Mouse (Mus musculus): ENCODE data around the gene Akt2.

Gene Akt2

GRCm38 (mm10) chr7:27587741-27588140, 3.6 kb upstream of the Akt2 start:
- no peak for DNase-seq (ENCODE audit: low read depth, low spot score)

DNA sequence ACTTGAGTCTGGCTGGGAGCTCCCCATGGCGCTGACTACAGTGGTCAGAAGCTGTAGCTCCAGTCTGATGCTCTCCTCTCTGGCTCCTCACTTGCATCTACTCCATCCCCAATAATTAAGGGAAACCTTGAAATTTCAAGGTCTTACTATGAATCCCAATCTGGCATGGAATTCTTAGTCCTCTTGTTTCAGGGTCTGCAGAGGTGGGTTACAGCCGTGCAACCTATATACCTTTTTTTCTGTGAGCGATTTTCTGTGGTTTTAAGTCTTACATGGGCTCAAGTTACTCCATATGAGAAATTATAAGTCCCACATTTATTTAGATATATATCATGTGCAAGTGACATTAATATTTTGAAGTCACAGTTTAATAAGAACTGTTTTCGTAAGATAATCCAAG, 1.3 kb upstream of the Akt2 start:
- DNase-seq (ENCODE audit: low read depth, low spot score): no peak

- DNase-seq (ENCODE audit: low read depth, low spot score): no peak
Measured at GRCm38 (mm10) chr7:27590566-27591213, 662 bp upstream of the Akt2 start.

- no peak for DNase-seq (ENCODE audit: low read depth, low spot score)
Measured at GRCm38 (mm10) chr7:27592217-27592929, 1.0 kb downstream of the Akt2 start.

DNA sequence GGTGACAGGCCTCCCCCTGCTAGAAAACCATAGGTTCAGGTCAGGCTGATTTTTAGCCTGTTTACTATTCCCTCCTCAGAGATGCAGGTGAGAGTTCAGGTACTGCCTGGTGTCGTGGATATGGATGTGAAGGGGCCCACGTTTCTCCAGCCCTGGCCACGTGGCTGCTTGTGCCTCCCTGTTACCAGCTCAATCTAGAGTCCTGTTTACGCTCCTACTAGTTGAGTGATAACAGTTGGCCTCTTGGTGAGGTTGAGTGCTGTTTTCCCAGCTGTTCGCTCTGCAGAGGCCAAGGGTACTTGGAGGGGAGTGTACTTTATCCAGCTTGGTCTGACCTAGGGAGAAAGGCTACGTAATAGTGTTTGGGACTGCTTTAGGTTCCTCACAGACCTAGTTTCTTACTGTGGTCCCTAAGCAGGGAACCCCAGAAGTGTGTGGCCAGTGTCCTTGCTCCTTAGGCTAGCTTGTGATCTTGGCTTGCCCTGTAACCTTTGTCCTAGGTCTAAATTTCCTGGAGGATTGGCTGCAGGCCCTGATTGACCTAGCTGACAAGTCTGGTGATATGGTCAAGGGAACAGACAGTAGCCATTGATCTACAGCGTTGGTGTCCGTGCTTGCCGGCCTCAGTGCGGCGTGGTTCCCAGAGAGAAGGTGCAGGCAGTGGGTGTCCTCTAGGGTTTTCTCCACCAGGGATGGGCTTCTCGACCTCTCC, 1.7 kb downstream of the Akt2 start:
- DNase-seq (ENCODE audit: low read depth, low spot score): no peak

DNA sequence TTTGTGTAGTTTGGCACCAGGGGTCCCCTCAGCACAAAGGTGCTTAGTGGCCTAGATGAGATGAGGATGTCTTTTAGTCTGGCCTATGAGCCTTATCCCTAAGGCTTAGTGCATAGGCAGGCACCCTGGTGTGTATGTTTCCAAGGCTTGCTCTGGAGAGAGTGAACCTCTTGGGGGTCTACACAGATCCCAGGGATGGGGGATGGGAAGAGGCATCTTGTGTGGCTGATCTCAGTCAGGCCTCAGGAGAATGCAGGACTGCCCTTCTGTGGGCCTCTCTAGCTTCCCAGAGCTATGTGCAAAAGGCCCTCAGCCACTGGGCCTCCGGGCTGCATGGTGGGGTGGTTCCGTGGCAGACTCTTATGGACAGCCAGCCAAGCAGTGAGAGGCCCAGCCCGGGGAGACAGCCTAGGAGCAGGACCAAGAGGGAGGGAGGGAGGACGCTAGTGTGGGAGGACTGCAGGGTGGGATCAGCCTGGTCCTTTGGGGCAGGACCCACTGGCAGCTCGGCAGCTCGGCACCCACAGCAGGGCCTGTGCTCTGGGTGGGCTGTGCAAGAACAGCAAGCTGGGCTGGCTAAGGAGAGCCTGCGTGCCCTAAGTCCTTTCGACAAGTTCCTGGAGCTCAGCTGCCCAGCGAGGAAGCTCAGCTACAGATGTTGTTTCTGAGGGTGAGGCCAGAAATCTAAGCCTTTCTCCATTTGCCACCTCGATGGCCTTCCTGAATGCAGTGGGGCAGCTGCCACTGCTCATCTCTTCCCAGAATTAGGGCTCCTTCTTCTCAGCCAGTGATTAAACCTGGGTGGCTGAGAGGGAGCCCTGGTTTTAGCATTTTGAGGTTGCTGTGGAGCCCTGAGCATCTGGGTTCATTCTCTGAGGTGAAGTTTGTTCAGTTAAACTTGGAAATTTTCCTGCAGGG, 5.5 kb downstream of the Akt2 start:
- DNase-seq (ENCODE audit: low read depth, low spot score): no peak

GRCm38 (mm10) chr7:27598053-27598452, 6.7 kb downstream of the Akt2 start:
- DNase-seq (ENCODE audit: low read depth, low spot score): no peak

- DNase-seq (ENCODE audit: low read depth, low spot score): no peak
Measured at GRCm38 (mm10) chr7:27601628-27602027, 10.3 kb downstream of the Akt2 start.

- DNase-seq (ENCODE audit: low read depth, low spot score): no peak
Measured at GRCm38 (mm10) chr7:27602161-27602560, 10.8 kb downstream of the Akt2 start.

GRCm38 (mm10) chr7:27602835-27603234, 11.5 kb downstream of the Akt2 start:
- no peak for DNase-seq (ENCODE audit: low read depth, low spot score)

GRCm38 (mm10) chr7:27604661-27605348, 13.5 kb downstream of the Akt2 start:
- no peak for DNase-seq (ENCODE audit: low read depth, low spot score)

GRCm38 (mm10) chr7:27605499-27606285, 14.3 kb downstream of the Akt2 start:
- DNase-seq (ENCODE audit: low read depth, low spot score): no peak

GRCm38 (mm10) chr7:27606481-27607254, 15.3 kb downstream of the Akt2 start:
- no peak for DNase-seq (ENCODE audit: low read depth, low spot score)

- no peak for DNase-seq (ENCODE audit: low read depth, low spot score)
Measured at GRCm38 (mm10) chr7:27607580-27607979, 16.2 kb downstream of the Akt2 start.

- DNase-seq (ENCODE audit: low read depth, low spot score): no peak
Measured at GRCm38 (mm10) chr7:27608130-27608529, 16.8 kb downstream of the Akt2 start.

- DNase-seq (ENCODE audit: low read depth, low spot score): no peak
Measured at GRCm38 (mm10) chr7:27609285-27609684, 17.9 kb downstream of the Akt2 start.

GRCm38 (mm10) chr7:27609688-27610087, 18.3 kb downstream of the Akt2 start:
- no peak for DNase-seq (ENCODE audit: low read depth, low spot score)

GRCm38 (mm10) chr7:27610370-27610769, 19.0 kb downstream of the Akt2 start:
- no peak for DNase-seq (ENCODE audit: low read depth, low spot score)

- no peak for DNase-seq (ENCODE audit: low read depth, low spot score)
Measured at GRCm38 (mm10) chr7:27610871-27611270, 19.5 kb downstream of the Akt2 start.

GRCm38 (mm10) chr7:27612940-27613339, 21.6 kb downstream of the Akt2 start:
- DNase-seq (ENCODE audit: low read depth, low spot score): no peak

Measured in WW6 (cell line).